Mouse (Mus musculus) left cerebral cortex, adult 2 months (tissue): ENCODE data around the gene Cdh19. TPM values are rescaled to one million over a fixed set of nuclear protein-coding genes. Genes with fewer than 3 reads are reported as not detected.

Experiments
- DNase-seq, 2 experiments: peaks; one replicate each; pipeline ENCODE4 v3.0.0; 2021 to 2022; ENCODE audit warnings: low spot score in 2 of 2, mixed read lengths in 1 of 2; ENCODE audit errors: extremely low spot score in 1 of 2
- H3K27ac ChIP-seq: fragments of 200-600 bp; 2 replicates; pipeline ENCODE4 v1.8.1; 2022
- H3K4me3 ChIP-seq: fragments of 200-600 bp; 2 replicates; pipeline ENCODE4 v1.8.1; 2022
- CTCF ChIP-seq: fragments of 200-600 bp; IDR thresholded peaks from 2 replicates; pipeline ENCODE4 v1.8.1; 2022; ENCODE audit warnings: antibody characterized with exemption, mild to moderate bottlenecking, moderate library complexity
- intact Hi-C: fragments of 180-260 bp; cut with DNase I; formaldehyde crosslinking; loops from one replicate; pipeline ENCODE4 v1.15.1; 2025
- long read RNA-seq, 2 experiments: library from polyadenylated mRNA; stranded (forward); transcript quantifications; one replicate each; pipeline ENCODE4 v2.0.0; 2021; ENCODE audit warnings: borderline mapping rate in 2 of 2
- total RNA-seq, 2 experiments: library from RNA; stranded (reverse); gene quantifications; 2 replicates each; pipeline ENCODE4 v1.2.3; 2021

Cdh19 gene
- total RNA-seq: 1 to 10 TPM; 7.3 to 8.8 TPM
- long read RNA-seq, experiment 1, partial matches to known transcripts: 1 of 6 reads
- long read RNA-seq, experiment 1, other reads (novel, unspliced or antisense): 1 of 6 reads
- long read RNA-seq, experiment 2, partial matches to known transcripts: 0 of 2 reads
- long read RNA-seq, experiment 2, other reads (novel, unspliced or antisense): 0 of 2 reads

GRCm38 (mm10) chr1:110977484-110977883 lies at the start of gene Cdh19:
Gene Cdh19, minus strand, starts transcription at chr1:110977584.
- peak within 1 kb of the TSS; percentile 19; the same call in 1 of the 2 replicates for H3K4me3 ChIP-seq
- no peak within 1 kb of the TSS for H3K27ac ChIP-seq
- no peak for DNase-seq
- no peak for TF ChIP-seq CTCF
- intact Hi-C loops: no loop called here

- no peak overlapping the region; the same call in 1 of the 2 replicates for H3K27ac ChIP-seq
- no peak for DNase-seq
- TF ChIP-seq CTCF: no peak
- intact Hi-C loops: no loop called here
- no peak overlapping the region for H3K4me3 ChIP-seq
Observed at GRCm38 (mm10) chr1:111020434-111021060, 43.2 kb upstream of the Cdh19 start.

GRCm38 (mm10) chr1:111017640-111018039 lies 40.3 kb upstream of the Cdh19 start:
- no peak for TF ChIP-seq CTCF
- intact Hi-C loops: no loop called here
- DNase-seq: no peak
- Histone ChIP-seq H3K27ac (no peak overlapping the region), H3K4me3 (no peak overlapping the region)

- Histone ChIP-seq H3K4me3 (no peak overlapping the region), H3K27ac (no peak overlapping the region)
- DNase-seq: no peak
- no peak for TF ChIP-seq CTCF
- intact Hi-C loops: no loop called here
Observed at GRCm38 (mm10) chr1:110989824-110990223, 12.4 kb upstream of the Cdh19 start.

GRCm38 (mm10) chr1:110969201-110969600 lies 8.2 kb downstream of the Cdh19 start:
- no peak overlapping the region for H3K27ac ChIP-seq
- H3K4me3 ChIP-seq: no peak overlapping the region
- no peak for DNase-seq
- no peak for TF ChIP-seq CTCF
- intact Hi-C loops: no loop called here

- intact Hi-C loops: no loop called here
- Histone ChIP-seq H3K27ac (no peak overlapping the region), H3K4me3 (no peak overlapping the region)
- no peak for TF ChIP-seq CTCF
- DNase-seq: no peak
Observed at GRCm38 (mm10) chr1:110909752-110910151, 67.6 kb downstream of the Cdh19 start.

GRCm38 (mm10) chr1:110909218-110909617 lies 68.2 kb downstream of the Cdh19 start:
- no peak for TF ChIP-seq CTCF
- H3K27ac ChIP-seq: no peak overlapping the region
- intact Hi-C loops: no loop called here
- DNase-seq: no peak
- no peak overlapping the region for H3K4me3 ChIP-seq

GRCm38 (mm10) chr1:110904266-110904665 lies 73.1 kb downstream of the Cdh19 start:
- no peak for DNase-seq
- intact Hi-C loops: no loop called here
- no peak overlapping the region for H3K4me3 ChIP-seq
- no peak for TF ChIP-seq CTCF
- no peak overlapping the region for H3K27ac ChIP-seq
